Mouse (Mus musculus) heart, embryonic 13.5 days (tissue): ENCODE data around the gene Setdb1. TPM values are rescaled to one million over a fixed set of nuclear protein-coding genes. Genes with fewer than 3 reads are reported as not detected.
"Not testable (repeated sequence)": the region's sequence is repeated elsewhere in the genome, so short reads cannot be mapped to it uniquely, and the experiment has no call there.

Experiments used
- ATAC-seq: fragments of 200-750 bp; cut with Nextera tagmentation; 2 replicates; pipeline ENCODE4 v1.8.0; 2017; ENCODE audit warnings: moderate TSS enrichment; ENCODE audit not compliant: insufficient number of reproducible peaks, low FRiP score, low TSS enrichment; ENCODE audit errors: extremely low read depth
- H3K27ac ChIP-seq: fragments of 300-500 bp; sonication (generic); replicated peaks from 2 replicates; pipeline ENCODE4 v1.5.1; 2015; ENCODE audit warnings: moderate library complexity, mild to moderate bottlenecking, inconsistent platforms
- H3K27me3 ChIP-seq: fragments of 300-500 bp; sonication (generic); replicated peaks from 2 replicates; pipeline ENCODE4 v1.6.1; 2015; ENCODE audit warnings: mild to moderate bottlenecking, inconsistent platforms
- H3K36me3 ChIP-seq: fragments of 300-500 bp; sonication (generic); 2 replicates; pipeline ENCODE4 v1.6.1; 2015; ENCODE audit warnings: mild to moderate bottlenecking, inconsistent platforms
- H3K4me1 ChIP-seq: fragments of 300-500 bp; sonication (generic); 2 replicates; pipeline ENCODE4 v1.6.1; 2015; ENCODE audit warnings: inconsistent platforms
- H3K4me2 ChIP-seq: fragments of 300-500 bp; sonication (generic); 2 replicates; pipeline ENCODE4 v1.6.1; 2015; ENCODE audit warnings: inconsistent platforms, mild to moderate bottlenecking, moderate library complexity
- H3K4me3 ChIP-seq: fragments of 300-500 bp; sonication (generic); 2 replicates; pipeline ENCODE4 v1.5.1; 2015; ENCODE audit warnings: moderate library complexity, mild to moderate bottlenecking, inconsistent platforms
- H3K9ac ChIP-seq: fragments of 300-500 bp; sonication (generic); 2 replicates; pipeline ENCODE4 v1.6.1; 2015; ENCODE audit warnings: inconsistent platforms, mild to moderate bottlenecking, moderate library complexity
- H3K9me3 ChIP-seq: fragments of 300-500 bp; sonication (generic); 2 replicates; pipeline ENCODE4 v1.6.1; 2016; ENCODE audit warnings: inconsistent platforms
- WGBS: fragments of 180-500 bp; shearing (Covaris S2); methylation state at CpG from one replicate; pipeline ENCODE4 v1.1.7; 2015; ENCODE audit warnings: mixed read lengths; 5-methylcytosine and 5-hydroxymethylcytosine counted together
- polyA plus RNA-seq: library from polyadenylated mRNA; unstranded; fragments of >200 nt; fragmentation: Nextera tagmentation; extraction: Ambion mirVana; gene quantifications from 2 replicates; pipeline ENCODE4 v1.2.1, GENCODE M21; 2015

Gene Setdb1
- polyA plus RNA-seq, 1 experiment from 2014 or later: 20.1 TPM

- Histone ChIP-seq H3K27ac (no peak overlapping the region), H3K4me1 (no peaks in the 10 kb centered on the region), H3K36me3 (peaks cover 93% of the 10 kb centered on the region), H3K27me3 (no peaks in the 10 kb centered on the region), H3K9me3 (no peaks in the 10 kb centered on the region; the same call in 1 of the 2 replicates), H3K9ac (no peak overlapping the region), H3K4me2 (no peak overlapping the region), H3K4me3 (no peak overlapping the region)
- no peak for ATAC-seq
- 90% methylated on average over 7 of the region's 7 CpGs for WGBS
Observed at GRCm38 (mm10) chr3:95346454-95346853, 10.5 kb downstream of the Setdb1 start.

GRCm38 (mm10) chr3:95343356-95344000, 13.5 kb downstream of the Setdb1 start:
- H3K27ac ChIP-seq, H3K4me1 ChIP-seq, H3K9me3 ChIP-seq, H3K4me2 ChIP-seq, H3K9ac ChIP-seq, ATAC-seq, H3K27me3 ChIP-seq, H3K4me3 ChIP-seq: not testable (repeated sequence)
- 93% methylated on average over 9 of the region's 9 CpGs for WGBS
- H3K36me3 ChIP-seq: peaks cover 94% of the 10 kb centered on the region

GRCm38 (mm10) chr3:95338251-95338650, 18.8 kb downstream of the Setdb1 start:
- Histone ChIP-seq H3K27me3 (no peaks in the 10 kb centered on the region), H3K4me1 (no peaks in the 10 kb centered on the region), H3K27ac (no peak overlapping the region), H3K9me3 (no peaks in the 10 kb centered on the region), H3K9ac (no peak overlapping the region), H3K4me3 (no peak overlapping the region), H3K36me3 (peaks cover 100% of the 10 kb centered on the region), H3K4me2 (no peak overlapping the region)
- ATAC-seq: no peak
- 91% methylated on average over 4 of the region's 4 CpGs for WGBS

- no peaks in the 10 kb centered on the region for H3K4me1 ChIP-seq
- H3K9ac ChIP-seq: no peak overlapping the region
- WGBS: 88% methylated on average over 4 of the region's 4 CpGs
- no peak overlapping the region for H3K4me2 ChIP-seq
- no peak overlapping the region for H3K27ac ChIP-seq
- no peak for ATAC-seq
- H3K36me3 ChIP-seq: peaks cover 100% of the 10 kb centered on the region
- H3K27me3 ChIP-seq: no peaks in the 10 kb centered on the region
- H3K4me3 ChIP-seq: no peak overlapping the region
- no peaks in the 10 kb centered on the region for H3K9me3 ChIP-seq
Observed at GRCm38 (mm10) chr3:95337345-95337744, 19.7 kb downstream of the Setdb1 start.

GRCm38 (mm10) chr3:95331528-95331927, 25.5 kb downstream of the Setdb1 start:
- H3K4me1 ChIP-seq: no peaks in the 10 kb centered on the region
- H3K36me3 ChIP-seq: peaks cover 98% of the 10 kb centered on the region
- no peak overlapping the region for H3K4me3 ChIP-seq
- no peaks in the 10 kb centered on the region for H3K9me3 ChIP-seq
- H3K27me3 ChIP-seq: no peaks in the 10 kb centered on the region
- no peak overlapping the region for H3K27ac ChIP-seq
- H3K4me2 ChIP-seq: no peak overlapping the region
- ATAC-seq: no peak
- H3K9ac ChIP-seq: no peak overlapping the region
- WGBS: 60% methylated on average over 1 of the region's 1 CpGs

- no peak for ATAC-seq
- H3K27me3 ChIP-seq: no peaks in the 10 kb centered on the region
- H3K4me2 ChIP-seq: no peak overlapping the region
- 80% methylated on average over 1 of the region's 1 CpGs for WGBS
- no peak overlapping the region for H3K9ac ChIP-seq
- H3K36me3 ChIP-seq: peaks cover 98% of the 10 kb centered on the region
- no peak overlapping the region for H3K4me3 ChIP-seq
- H3K4me1 ChIP-seq: no peaks in the 10 kb centered on the region
- no peak overlapping the region for H3K27ac ChIP-seq
- no peaks in the 10 kb centered on the region for H3K9me3 ChIP-seq
Observed at GRCm38 (mm10) chr3:95328803-95329404, 28.1 kb downstream of the Setdb1 start.

- Histone ChIP-seq H3K4me3 (no peak overlapping the region), H3K4me2 (no peak overlapping the region), H3K27me3 (no peaks in the 10 kb centered on the region), H3K9ac (no peak overlapping the region), H3K36me3 (peaks cover 99% of the 10 kb centered on the region), H3K27ac (no peak overlapping the region), H3K9me3 (no peaks in the 10 kb centered on the region), H3K4me1 (peaks cover 7% of the 10 kb centered on the region)
- 91% methylated on average over 6 of the region's 6 CpGs for WGBS
- ATAC-seq: no peak
Observed at GRCm38 (mm10) chr3:95324454-95325144, 32.4 kb downstream of the Setdb1 start.

GRCm38 (mm10) chr3:95323429-95323828, 33.6 kb downstream of the Setdb1 start:
- Histone ChIP-seq H3K4me2 (no peak overlapping the region), H3K4me3 (no peak overlapping the region), H3K9ac (no peak overlapping the region), H3K36me3 (peaks cover 91% of the 10 kb centered on the region), H3K4me1 (peaks cover 19% of the 10 kb centered on the region), H3K27ac (no peak overlapping the region), H3K27me3 (no peaks in the 10 kb centered on the region), H3K9me3 (no peaks in the 10 kb centered on the region)
- 86% methylated on average over 3 of the region's 3 CpGs for WGBS
- no peak for ATAC-seq

- Histone ChIP-seq H3K27ac (no peak overlapping the region; the same call in 1 of the 2 replicates), H3K27me3 (no peaks in the 10 kb centered on the region), H3K4me1 (peaks cover 44% of the 10 kb centered on the region), H3K9me3 (no peaks in the 10 kb centered on the region), H3K4me3 (no peak overlapping the region), H3K9ac (0 out of 2 replicates have a peak overlapping the region, but pooled peaks have one; percentile 68), H3K36me3 (peaks cover 56% of the 10 kb centered on the region), H3K4me2 (no peak overlapping the region)
- whole genome bisulfite sequencing: 76% methylated on average over 12 of the region's 12 CpGs
- no peak for ATAC-seq
Observed at GRCm38 (mm10) chr3:95319701-95320625, 37.0 kb downstream of the Setdb1 start.

- peak overlapping the region; percentile 84 for H3K27ac ChIP-seq
- H3K36me3 ChIP-seq: peaks cover 47% of the 10 kb centered on the region
- no peak for ATAC-seq
- peak overlapping the region; percentile 88 for H3K4me2 ChIP-seq
- H3K9ac ChIP-seq: peak overlapping the region; percentile 68
- peaks cover 49% of the 10 kb centered on the region for H3K4me1 ChIP-seq
- H3K27me3 ChIP-seq: no peaks in the 10 kb centered on the region
- 40% methylated on average over 2 of the region's 2 CpGs for WGBS
- peak overlapping the region; percentile 4; the same call in 1 of the 2 replicates for H3K4me3 ChIP-seq
- no peaks in the 10 kb centered on the region for H3K9me3 ChIP-seq
Observed at GRCm38 (mm10) chr3:95319110-95319509, 37.9 kb downstream of the Setdb1 start.

- ATAC-seq: no peak
- peak overlapping the region; percentile 84 for H3K27ac ChIP-seq
- peak overlapping the region; percentile 88 for H3K4me2 ChIP-seq
- peak overlapping the region; percentile 4; the same call in 1 of the 2 replicates for H3K4me3 ChIP-seq
- no peaks in the 10 kb centered on the region for H3K27me3 ChIP-seq
- peak overlapping the region; percentile 68 for H3K9ac ChIP-seq
- H3K36me3 ChIP-seq: peaks cover 42% of the 10 kb centered on the region
- WGBS: 18% methylated on average over 6 of the region's 6 CpGs
- H3K9me3 ChIP-seq: no peaks in the 10 kb centered on the region
- peaks cover 55% of the 10 kb centered on the region for H3K4me1 ChIP-seq
Observed at GRCm38 (mm10) chr3:95318548-95318947, 38.5 kb downstream of the Setdb1 start.
